Mouse (Mus musculus) CD4-positive, CD25-positive, alpha-beta regulatory T cell, adult 4 months (primary cell): ENCODE data around the gene Cd163l1. TPM values are rescaled to one million over a fixed set of nuclear protein-coding genes. Genes with fewer than 3 reads are reported as not detected.

Source experiments
- ATAC-seq: one replicate; pipeline ENCODE4 v1.8.0; 2017
- polyA plus RNA-seq, 2 experiments: library from polyadenylated mRNA; unstranded; fragments of 100-300 nt; shearing (Covaris generic); gene quantifications; one replicate each; pipeline ENCODE4 v1.2.1; 2017

The Cd163l1 gene
- polyA plus RNA-seq, 2 experiments from 2014 or later = not detected

DNA sequence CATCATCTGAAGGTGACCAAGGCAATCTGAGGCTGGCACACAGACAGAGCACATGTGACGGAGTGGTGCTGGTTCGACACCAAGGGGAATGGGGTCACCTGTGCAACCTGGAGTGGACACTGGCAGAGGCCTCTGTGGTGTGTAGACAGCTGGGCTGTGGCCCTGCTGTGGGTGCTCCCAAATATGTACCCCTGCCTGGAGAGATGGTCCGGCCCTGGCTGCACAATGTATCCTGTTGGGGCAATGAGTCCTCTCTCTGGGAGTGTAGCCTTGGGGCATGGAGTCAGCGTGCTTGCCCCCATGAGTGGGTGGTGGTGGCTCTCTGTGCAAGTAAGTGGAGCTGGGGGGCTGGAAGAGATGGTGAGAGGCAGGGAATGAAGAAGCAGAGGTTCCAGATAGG is 2.3 kb downstream of the Cd163l1 start:
- ATAC-seq = no peak

DNA sequence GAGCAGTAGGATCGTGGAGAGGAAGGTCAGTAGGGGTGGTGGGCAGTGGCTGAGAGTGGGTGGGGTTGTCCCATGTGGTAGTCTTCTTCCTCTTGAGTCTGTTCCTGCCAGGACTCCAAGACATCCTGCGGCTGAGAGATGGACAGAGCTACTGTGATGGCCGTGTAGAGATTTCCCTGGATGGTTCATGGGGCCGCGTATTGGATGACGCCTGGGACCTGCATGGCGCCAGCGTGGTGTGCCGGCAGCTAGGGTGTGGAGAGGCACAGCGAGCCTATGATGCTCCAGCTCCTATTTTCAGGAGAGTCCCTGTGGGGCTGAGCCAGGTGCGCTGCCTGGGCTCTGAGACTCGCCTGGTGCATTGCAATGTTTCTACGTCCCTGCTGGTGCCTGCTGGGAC is 6.1 kb downstream of the Cd163l1 start:
- no peak for ATAC-seq

- no peak for ATAC-seq
Observed at GRCm38 (mm10) chr7:140228476-140228875, 10.4 kb downstream of the Cd163l1 start.

DNA sequence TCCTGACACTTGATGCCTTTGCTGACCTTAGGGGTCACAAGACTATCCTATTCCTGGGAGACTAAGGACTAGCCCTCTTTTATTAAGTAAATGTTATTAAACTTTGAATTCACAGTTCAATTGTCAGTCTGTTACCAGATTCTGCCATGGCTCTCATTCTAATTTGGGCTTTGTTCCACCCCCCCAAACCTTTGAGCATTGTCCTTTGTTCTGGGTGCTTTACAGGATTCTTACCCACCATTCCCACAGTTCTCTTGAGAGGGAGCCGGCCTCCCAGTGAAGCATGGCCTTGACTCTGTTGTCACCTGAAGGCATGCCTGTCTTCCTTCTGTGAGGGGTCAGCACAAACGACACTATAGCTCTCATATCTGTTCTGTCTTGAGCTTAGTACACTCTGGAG is 13.0 kb downstream of the Cd163l1 start:
- no peak for ATAC-seq

DNA sequence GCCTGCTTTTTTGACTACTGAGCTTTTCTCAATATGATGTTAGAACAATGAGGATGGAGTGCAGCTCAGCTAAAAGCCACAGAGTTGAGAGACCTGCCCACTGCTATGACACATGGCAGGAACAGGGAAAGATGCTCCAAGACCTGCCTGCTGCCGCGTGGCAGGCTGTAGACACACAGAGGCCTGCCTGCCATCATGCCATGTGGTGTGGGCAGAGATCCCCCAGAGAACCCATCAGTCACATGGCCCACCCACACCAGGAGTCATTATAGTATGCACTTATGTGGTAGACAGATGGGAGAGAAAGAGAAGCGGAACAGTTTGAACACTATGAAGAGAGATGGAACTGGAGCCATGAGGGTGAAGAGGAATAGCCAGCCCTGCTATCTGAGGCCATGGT is 15.6 kb downstream of the Cd163l1 start:
- no peak for ATAC-seq

DNA sequence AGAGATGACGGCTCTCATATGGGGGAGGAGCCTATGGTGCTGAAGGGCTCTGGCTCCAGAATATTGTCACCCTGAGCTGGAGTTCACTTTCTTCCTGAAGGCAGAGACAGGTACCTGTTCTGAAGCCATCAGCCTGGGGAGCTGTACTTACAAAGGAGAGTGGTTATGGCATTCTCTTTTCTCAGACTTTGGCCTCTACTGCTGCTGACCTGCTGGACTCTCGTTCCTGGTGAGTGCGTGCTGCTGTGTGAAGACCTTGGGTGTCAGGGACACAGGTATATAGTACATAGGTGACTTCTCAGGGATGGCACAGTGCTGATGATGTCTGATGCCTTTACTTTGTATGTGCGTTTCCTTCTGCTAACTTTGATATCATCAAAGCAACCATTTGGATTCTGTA is 29.1 kb downstream of the Cd163l1 start, which contains the start of gene 5830411N06Rik:
Gene 5830411N06Rik, plus strand, starts transcription at position 69 of the 400 bp plus-strand sequence.
- ATAC-seq = no peak

GRCm38 (mm10) chr7:140253780-140254299 is 35.8 kb downstream of the Cd163l1 start:
- ATAC-seq = no peak

Other genes starting within 250 kb of the Cd163l1 start
- gene 6430531B16Rik, start 239.5 kb upstream of the Cd163l1 start, polyA plus RNA-seq = 1 to 10 TPM in 1 of 2 experiments, under 1 TPM in 1; 0.46 to 1.6 TPM
- gene Adam8, start 225.7 kb upstream of the Cd163l1 start, polyA plus RNA-seq = 10 to 100 TPM; 14.0 to 17.8 TPM
- gene Zfp511, start 181.9 kb upstream of the Cd163l1 start, polyA plus RNA-seq = 10 to 100 TPM; 28.8 to 33.0 TPM
- gene Tubgcp2, start 181.6 kb upstream of the Cd163l1 start, polyA plus RNA-seq = 10 to 100 TPM; 29.2 to 52.0 TPM
- under 1 TPM in 1 of 2 experiments, not detected in 1; 0.20 TPM for gene Msx3, start 169.2 kb upstream of the Cd163l1 start, polyA plus RNA-seq
- gene Caly, start 135.7 kb upstream of the Cd163l1 start, polyA plus RNA-seq = not detected
- not detected for gene Prap1, start 124.9 kb upstream of the Cd163l1 start, polyA plus RNA-seq
- 1 to 10 TPM; 6.0 to 7.6 TPM for gene Fuom, start 115.8 kb upstream of the Cd163l1 start, polyA plus RNA-seq
- gene Paox, start 102.5 kb upstream of the Cd163l1 start, polyA plus RNA-seq = 1 to 10 TPM; 2.4 to 3.7 TPM
- gene Echs1, start 101.8 kb upstream of the Cd163l1 start, polyA plus RNA-seq = 10 to 100 TPM; 69.1 to 90.2 TPM
- 10 to 100 TPM; 28.7 to 33.1 TPM for gene Mtg1, start 80.7 kb upstream of the Cd163l1 start, polyA plus RNA-seq
- not detected for gene Sprn, start 63.4 kb upstream of the Cd163l1 start, polyA plus RNA-seq
- not detected for gene Olfr522, start 53.5 kb upstream of the Cd163l1 start, polyA plus RNA-seq
- not detected for gene Olfr523, start 45.0 kb upstream of the Cd163l1 start, polyA plus RNA-seq
- gene Olfr524, start 12.3 kb upstream of the Cd163l1 start, polyA plus RNA-seq = not detected
- gene 5830411N06Rik, start 29.0 kb downstream of the Cd163l1 start, polyA plus RNA-seq = under 1 TPM; 0.25 to 0.66 TPM
- under 1 TPM; 0.20 to 0.35 TPM for gene Olfr525, start 102.6 kb downstream of the Cd163l1 start, polyA plus RNA-seq
- gene Olfr527, start 115.8 kb downstream of the Cd163l1 start, polyA plus RNA-seq = not detected
- gene Olfr60, start 143.4 kb downstream of the Cd163l1 start, polyA plus RNA-seq = under 1 TPM; 0.37 to 0.63 TPM
- gene Olfr530, start 158.1 kb downstream of the Cd163l1 start, polyA plus RNA-seq = under 1 TPM in 1 of 2 experiments, not detected in 1; 0.31 TPM
- not detected for gene Olfr531, start 184.7 kb downstream of the Cd163l1 start, polyA plus RNA-seq
- gene Olfr532, start 203.4 kb downstream of the Cd163l1 start, polyA plus RNA-seq = not detected
- gene Olfr533, start 245.1 kb downstream of the Cd163l1 start, polyA plus RNA-seq = not detected